Mouse (Mus musculus) stomach, embryonic 14.5 days (tissue): Measurements from ENCODE around the gene Abcb9. TPM values are rescaled to one million over a fixed set of nuclear protein-coding genes. Genes with fewer than 3 reads are reported as not detected.

ENCODE experiments used
- ATAC-seq: fragments of 200-750 bp; cut with Nextera tagmentation; 2 replicates; pipeline ENCODE4 v1.8.0; 2017; ENCODE audit warnings: low read depth, moderate TSS enrichment; ENCODE audit not compliant: insufficient number of reproducible peaks, insufficient read depth, low FRiP score
- H3K27ac ChIP-seq: fragments of 300-500 bp; sonication (generic); 2 replicates; pipeline ENCODE4 v1.5.1; 2014; ENCODE audit warnings: mild to moderate bottlenecking, low read length, moderate library complexity, mixed read lengths
- H3K27me3 ChIP-seq: fragments of 300-500 bp; sonication (generic); 2 replicates; pipeline ENCODE4 v1.6.1; 2014; ENCODE audit warnings: low read length, control low read depth, mixed read lengths; ENCODE audit not compliant: control insufficient read depth, insufficient read depth
- H3K36me3 ChIP-seq: fragments of 300-500 bp; sonication (generic); 2 replicates; pipeline ENCODE4 v1.6.1; 2014; ENCODE audit warnings: mild to moderate bottlenecking, control low read depth, low read length, moderate library complexity, mixed read lengths; ENCODE audit not compliant: control insufficient read depth, insufficient read depth
- H3K4me1 ChIP-seq: fragments of 300-500 bp; sonication (generic); 2 replicates; pipeline ENCODE4 v1.6.1; 2014; ENCODE audit warnings: low read length, control low read depth, mixed read lengths; ENCODE audit not compliant: control insufficient read depth, insufficient read depth
- H3K4me2 ChIP-seq: fragments of 300-500 bp; sonication (generic); replicated peaks from 2 replicates; pipeline ENCODE4 v1.6.1; 2014; ENCODE audit warnings: low read depth, low read length, control low read depth
- H3K4me3 ChIP-seq: fragments of 300-500 bp; sonication (generic); 2 replicates; pipeline ENCODE4 v1.5.1; 2014; ENCODE audit warnings: low read depth, low read length, control low read depth
- H3K9ac ChIP-seq: fragments of 300-500 bp; sonication (generic); replicated peaks from 2 replicates; pipeline ENCODE4 v1.6.1; 2014; ENCODE audit warnings: low read depth, mild to moderate bottlenecking, control low read depth, low read length, moderate library complexity, mixed read lengths
- H3K9me3 ChIP-seq: fragments of 300-500 bp; sonication (generic); 2 replicates; pipeline ENCODE4 v1.6.1; 2016; ENCODE audit warnings: low read depth, low read length, control low read depth; ENCODE audit not compliant: control insufficient read depth
- WGBS: fragments of 180-500 bp; shearing (Covaris S2); extraction: QIAGEN DNeasy Blood & Tissue Kit; methylation state at CpG from one replicate; pipeline ENCODE4 v1.1.7; 2014; 5-methylcytosine and 5-hydroxymethylcytosine counted together
- polyA plus RNA-seq: library from polyadenylated mRNA; unstranded; fragments of >200 nt; fragmentation: Nextera tagmentation; extraction: Ambion mirVana; gene quantifications from 2 replicates; pipeline ENCODE4 v1.2.1, GENCODE M21; 2014

The Abcb9 gene
- polyA plus RNA-seq, result 1.7 and 2.1 TPM in 2 replicates

- WGBS, result 2% methylated on average over 41 of the region's 42 CpGs
- Histone ChIP-seq H3K4me3 (peak within 1 kb of the TSS; percentile 42), H3K4me1 (0 out of 2 replicates have a peak, but pooled peaks cover 8% of the 10 kb centered on the region), H3K27ac (no peak within 1 kb of the TSS), H3K9ac (peak within 1 kb of the TSS; percentile 25; the same call in 1 of the 2 replicates), H3K4me2 (peak within 1 kb of the TSS; percentile 89), H3K9me3 (no peaks in the 10 kb centered on the region), H3K27me3 (no peaks in the 10 kb centered on the region), H3K36me3 (no peaks in the 10 kb centered on the region)
- peak; percentile 75 for ATAC-seq
Observed at GRCm38 (mm10) chr5:124095596-124096232, at the start of gene Abcb9. Gene Abcb9 (minus strand): TSS chr5:124095798.

GRCm38 (mm10) chr5:124138066-124138465, 42.5 kb upstream of the Abcb9 start:
- no peaks in the 10 kb centered on the region for H3K9me3 ChIP-seq
- WGBS, result 70% methylated on average over 7 of the region's 7 CpGs

GRCm38 (mm10) chr5:124134261-124134660, 38.7 kb upstream of the Abcb9 start:
- Histone ChIP-seq H3K27me3 (no peaks in the 10 kb centered on the region), H3K36me3 (peaks cover 3% of the 10 kb centered on the region; the same call in 1 of the 2 replicates), H3K9me3 (no peaks in the 10 kb centered on the region), H3K4me3 (no peak overlapping the region), H3K9ac (no peak overlapping the region), H3K27ac (no peak overlapping the region), H3K4me2 (no peak overlapping the region), H3K4me1 (no peaks in the 10 kb centered on the region)
- WGBS, result 89% methylated on average over 5 of the region's 5 CpGs
- no peak for ATAC-seq

More at GRCm38 (mm10) chr5:124138066-124138465, 42.5 kb upstream of the Abcb9 start:
- H3K9ac ChIP-seq, result no peak overlapping the region
- no peak overlapping the region for H3K4me2 ChIP-seq
- no peaks in the 10 kb centered on the region for H3K27me3 ChIP-seq
- H3K36me3 ChIP-seq, result peaks cover 10% of the 10 kb centered on the region; the same call in 1 of the 2 replicates
- H3K27ac ChIP-seq, result no peak overlapping the region
- no peaks in the 10 kb centered on the region for H3K4me1 ChIP-seq
- no peak for ATAC-seq
- H3K4me3 ChIP-seq, result no peak overlapping the region

- 89% methylated on average over 11 of the region's 11 CpGs for WGBS
- peaks cover 18% of the 10 kb centered on the region for H3K36me3 ChIP-seq
- H3K4me2 ChIP-seq, result no peak overlapping the region
- no peak overlapping the region for H3K9ac ChIP-seq
- H3K9me3 ChIP-seq, result no peaks in the 10 kb centered on the region
- no peaks in the 10 kb centered on the region for H3K4me1 ChIP-seq
- no peaks in the 10 kb centered on the region for H3K27me3 ChIP-seq
- H3K27ac ChIP-seq, result no peak overlapping the region
- H3K4me3 ChIP-seq, result no peak overlapping the region
- no peak for ATAC-seq
Observed at GRCm38 (mm10) chr5:124125093-124125492, 29.5 kb upstream of the Abcb9 start.

- no peak overlapping the region for H3K9ac ChIP-seq
- no peaks in the 10 kb centered on the region for H3K9me3 ChIP-seq
- 0 out of 2 replicates have a peak, but pooled peaks cover 2% of the 10 kb centered on the region for H3K4me1 ChIP-seq
- no peak overlapping the region for H3K4me3 ChIP-seq
- H3K4me2 ChIP-seq, result no peak overlapping the region
- H3K36me3 ChIP-seq, result peaks cover 44% of the 10 kb centered on the region
- 90% methylated on average over 18 of the region's 18 CpGs for WGBS
- no peaks in the 10 kb centered on the region for H3K27me3 ChIP-seq
- no peak overlapping the region for H3K27ac ChIP-seq
- no peak for ATAC-seq
Observed at GRCm38 (mm10) chr5:124122357-124122756, 26.8 kb upstream of the Abcb9 start.

- H3K9ac ChIP-seq, result no peak overlapping the region
- WGBS, result 79% methylated on average over 5 of the region's 5 CpGs
- no peak overlapping the region for H3K27ac ChIP-seq
- no peak overlapping the region for H3K4me2 ChIP-seq
- no peak for ATAC-seq
- no peaks in the 10 kb centered on the region for H3K27me3 ChIP-seq
- H3K4me1 ChIP-seq, result peaks cover 12% of the 10 kb centered on the region
- H3K4me3 ChIP-seq, result no peak overlapping the region
- H3K36me3 ChIP-seq, result peaks cover 42% of the 10 kb centered on the region
- no peaks in the 10 kb centered on the region for H3K9me3 ChIP-seq
Observed at GRCm38 (mm10) chr5:124119204-124119603, 23.6 kb upstream of the Abcb9 start.

- peak within 1 kb of the TSS; percentile 80 for H3K27ac ChIP-seq
- peak within 1 kb of the TSS; percentile 91 for H3K9ac ChIP-seq
- peaks cover 38% of the 10 kb centered on the region for H3K36me3 ChIP-seq
- ATAC-seq, result no peak
- WGBS, result 1% methylated on average over 64 of the region's 64 CpGs
- H3K27me3 ChIP-seq, result no peaks in the 10 kb centered on the region
- peaks cover 20% of the 10 kb centered on the region for H3K4me1 ChIP-seq
- no peaks in the 10 kb centered on the region for H3K9me3 ChIP-seq
- H3K4me2 ChIP-seq, result peak within 1 kb of the TSS; percentile 99
- H3K4me3 ChIP-seq, result peak within 1 kb of the TSS; percentile 87
Observed at GRCm38 (mm10) chr5:124115990-124116845, 20.6 kb upstream of the Abcb9 start, which contains the start of gene Arl6ip4. Gene Arl6ip4 (plus strand): TSS chr5:124116089.

GRCm38 (mm10) chr5:124115531-124115930, 19.9 kb upstream of the Abcb9 start:
- ATAC-seq, result no peak
- peak overlapping the region; percentile 99 for H3K4me2 ChIP-seq
- peak overlapping the region; percentile 87 for H3K4me3 ChIP-seq
- H3K27ac ChIP-seq, result peak overlapping the region; percentile 80
- 21% methylated on average over 7 of the region's 7 CpGs for WGBS
- peak overlapping the region; percentile 91 for H3K9ac ChIP-seq
- H3K27me3 ChIP-seq, result no peaks in the 10 kb centered on the region
- H3K36me3 ChIP-seq, result peaks cover 31% of the 10 kb centered on the region
- H3K9me3 ChIP-seq, result no peaks in the 10 kb centered on the region
- peaks cover 20% of the 10 kb centered on the region for H3K4me1 ChIP-seq
